Mouse (Mus musculus) G1E (cell line): Measurements from ENCODE around the gene Cyp2d26.
"Not testable (repeated sequence)": the region's sequence is repeated elsewhere in the genome, so short reads cannot be mapped to it uniquely, and the experiment has no call there.

Source experiments
- CTCF ChIP-seq: IDR thresholded peaks from 2 replicates; pipeline ENCODE4 v1.5.1; 2012; ENCODE audit warnings: low read depth, low read length, inconsistent platforms, mixed read lengths
- GATA1 ChIP-seq: IDR thresholded peaks from 2 replicates; pipeline ENCODE4 v1.6.1; 2012; ENCODE audit warnings: borderline replicate concordance, low read length, inconsistent platforms, mixed read lengths
- GATA2 ChIP-seq: IDR thresholded peaks from 2 replicates; pipeline ENCODE4 v1.6.1; 2012; ENCODE audit warnings: low read depth, low read length, inconsistent platforms, borderline replicate concordance

- not testable (repeated sequence) for TF ChIP-seq CTCF, GATA1, GATA2
Observed at GRCm38 (mm10) chr15:82777856-82778255, 16.2 kb downstream of the Cyp2d26 start.
